Mouse (Mus musculus) adipocyte (in vitro differentiated cells): ENCODE measurements around the gene Rcor2.

ENCODE experiments used
- DNase-seq: peaks from one replicate; pipeline ENCODE4 v3.0.0-alpha.2; 2016; ENCODE audit warnings: low spot score

Rcor2 gene

GRCm38 (mm10) chr19:7294098-7294876 is 27.2 kb downstream of the Rcor2 start:
- no peak for DNase-seq

DNA sequence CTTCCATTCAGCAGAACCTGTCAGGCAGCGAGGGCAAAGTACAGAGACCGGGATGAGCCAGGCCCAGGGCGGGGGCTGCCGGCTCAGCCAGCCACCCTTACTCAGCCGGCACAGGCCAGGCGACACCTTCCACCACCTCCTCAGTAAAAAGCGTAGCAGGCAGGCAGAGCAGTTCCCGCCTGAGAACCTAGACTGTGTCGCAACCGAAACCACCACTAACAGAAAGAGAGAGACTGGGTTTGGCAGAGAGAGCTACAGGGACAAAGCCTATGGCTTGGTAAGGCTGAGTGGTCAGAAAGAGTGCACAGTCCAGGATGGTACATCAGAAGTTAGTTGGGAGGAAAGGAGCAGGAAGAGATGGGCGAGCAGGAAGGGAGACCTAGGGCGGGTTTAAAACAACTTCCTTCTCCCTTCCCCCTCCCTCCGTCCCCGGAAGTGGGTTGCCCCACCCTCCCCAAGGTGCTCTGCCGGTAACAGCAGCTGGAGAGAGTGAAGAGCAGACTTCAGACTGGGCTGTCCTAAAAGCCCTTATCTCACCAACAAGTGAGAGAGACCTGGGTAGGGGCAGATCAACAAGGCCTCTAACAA is 28.0 kb downstream of the Rcor2 start:
- DNase-seq: no peak

- DNase-seq: no peak
Observed at GRCm38 (mm10) chr19:7295959-7296358, 28.8 kb downstream of the Rcor2 start.

GRCm38 (mm10) chr19:7299052-7299451 is 31.9 kb downstream of the Rcor2 start:
- no peak for DNase-seq

GRCm38 (mm10) chr19:7300078-7300477 is 33.0 kb downstream of the Rcor2 start:
- no peak for DNase-seq

GRCm38 (mm10) chr19:7301647-7302492 is 34.7 kb downstream of the Rcor2 start:
- peak; percentile 80 for DNase-seq

GRCm38 (mm10) chr19:7302493-7302797 is 35.3 kb downstream of the Rcor2 start:
- peak; percentile 74 for DNase-seq

- DNase-seq: no peak
Observed at GRCm38 (mm10) chr19:7303796-7304195, 36.7 kb downstream of the Rcor2 start.

DNA sequence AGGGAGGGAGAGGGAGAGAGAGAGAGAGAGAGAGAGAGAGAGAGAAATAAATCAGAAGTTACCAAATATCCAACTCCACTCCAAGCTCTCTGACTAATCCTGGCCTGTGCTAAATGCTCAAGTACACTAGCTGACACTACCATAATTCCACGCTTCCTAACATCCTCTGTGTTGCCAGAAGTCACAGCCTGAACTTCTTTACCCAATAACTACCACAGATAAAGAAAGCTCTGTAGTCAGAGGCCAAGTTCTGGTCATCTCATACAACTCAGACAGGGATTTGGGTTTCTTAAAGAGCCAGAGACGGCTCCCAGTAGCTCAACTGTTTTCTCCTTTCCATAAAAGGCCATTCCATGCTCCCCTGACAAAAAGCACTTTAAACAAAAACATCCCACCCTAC is 37.7 kb downstream of the Rcor2 start:
- peak; percentile 81 for DNase-seq

DNA sequence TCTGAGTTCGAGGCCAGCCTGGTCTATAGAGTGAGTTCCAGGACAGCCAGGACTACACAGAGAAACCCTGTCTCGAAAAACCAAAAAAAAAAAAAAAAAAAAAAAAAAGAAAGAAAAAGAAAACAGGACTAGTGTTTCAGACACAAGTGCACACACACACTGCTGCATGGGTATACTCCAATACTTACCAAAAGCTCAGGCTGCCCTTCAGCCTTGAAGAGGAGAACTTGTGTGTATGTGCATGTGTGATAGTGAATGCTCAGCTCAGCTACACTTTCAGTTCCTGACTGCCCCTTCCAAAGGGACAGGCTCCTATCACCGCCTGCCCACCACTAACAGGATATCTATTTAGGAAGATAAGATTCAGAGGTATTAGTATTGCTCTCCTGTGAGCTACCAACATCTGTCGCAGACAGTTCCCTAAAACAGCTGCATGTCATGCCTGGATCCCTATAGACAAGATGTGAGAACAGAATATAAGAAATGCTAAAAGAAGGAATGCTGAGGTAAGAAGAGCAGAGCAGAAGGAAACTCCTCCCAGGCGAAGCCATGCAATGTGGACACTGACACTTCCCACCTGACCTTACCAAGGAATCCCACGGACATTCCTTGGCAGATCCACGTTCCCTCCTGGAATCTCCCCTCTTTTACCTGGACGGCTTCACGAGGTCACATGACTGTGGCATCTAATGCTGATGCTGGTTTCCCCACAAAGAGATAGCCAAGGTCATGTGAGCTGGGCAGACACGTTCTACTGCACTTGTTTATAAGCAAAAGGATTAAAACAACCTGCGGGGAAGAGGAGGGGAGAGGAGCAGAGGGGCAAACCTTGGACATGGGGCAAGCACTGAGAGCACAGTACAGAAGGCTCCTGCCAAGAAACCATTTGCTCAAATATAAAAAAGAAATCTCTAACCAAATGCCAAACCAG is 38.5 kb downstream of the Rcor2 start:
- no peak for DNase-seq

GRCm38 (mm10) chr19:7306968-7307367 is 39.8 kb downstream of the Rcor2 start:
- DNase-seq: peak; percentile 83

GRCm38 (mm10) chr19:7307995-7308770 is 41.1 kb downstream of the Rcor2 start:
- no peak for DNase-seq

DNA sequence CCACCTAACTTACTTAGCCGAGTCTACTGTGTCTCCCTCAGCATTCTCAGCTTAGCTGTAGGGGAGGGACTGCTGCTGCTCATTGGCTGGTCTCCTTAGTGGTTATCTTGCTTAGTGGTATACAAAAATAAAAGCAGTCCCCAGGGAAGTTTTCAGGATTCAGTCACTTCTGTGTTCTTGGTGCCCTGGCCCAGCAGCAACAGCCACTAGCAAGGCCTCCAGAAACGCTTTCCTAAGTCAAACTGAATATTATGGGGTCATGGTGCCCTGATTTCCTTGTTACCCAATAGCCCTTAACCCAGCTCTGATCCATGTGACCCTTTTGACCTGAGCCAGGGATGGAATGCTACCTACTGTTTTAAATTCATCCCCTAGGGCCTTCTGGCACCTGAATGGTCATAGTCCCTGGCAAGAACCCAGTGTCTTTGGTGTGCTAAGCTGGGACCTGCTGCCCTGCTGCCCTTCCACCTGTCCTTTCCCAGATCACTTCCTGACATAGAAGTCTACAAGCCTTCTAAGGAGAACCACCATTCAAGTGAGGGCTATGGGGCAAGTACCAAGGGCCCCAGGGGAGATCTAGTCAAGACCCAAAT is 42.7 kb downstream of the Rcor2 start:
- DNase-seq: peak; percentile 40

DNA sequence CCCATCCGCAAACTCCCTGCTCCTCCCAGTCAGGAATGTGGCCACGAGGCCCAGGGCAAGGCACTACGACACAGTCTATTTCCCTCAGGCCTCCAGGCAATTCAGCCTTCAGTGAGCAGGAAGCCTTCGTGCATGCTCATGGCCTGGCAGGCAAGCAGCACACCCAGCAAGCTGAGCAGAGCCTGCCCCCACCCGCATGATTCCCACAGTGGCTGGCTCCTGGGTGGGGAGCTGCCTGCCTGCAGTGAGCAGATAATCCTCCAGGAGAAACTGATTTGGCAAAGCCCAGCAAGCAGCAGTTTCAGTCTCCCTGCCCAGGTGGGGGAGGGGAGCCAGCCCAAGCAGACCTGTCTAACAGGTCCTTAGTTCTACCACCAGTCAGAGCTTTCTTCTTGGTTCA is 43.6 kb downstream of the Rcor2 start:
- DNase-seq: peak; percentile 45

- peak; percentile 57 for DNase-seq
Observed at GRCm38 (mm10) chr19:7311306-7311705, 44.2 kb downstream of the Rcor2 start.

- DNase-seq: no peak
Observed at GRCm38 (mm10) chr19:7313660-7314059, 46.5 kb downstream of the Rcor2 start.

DNA sequence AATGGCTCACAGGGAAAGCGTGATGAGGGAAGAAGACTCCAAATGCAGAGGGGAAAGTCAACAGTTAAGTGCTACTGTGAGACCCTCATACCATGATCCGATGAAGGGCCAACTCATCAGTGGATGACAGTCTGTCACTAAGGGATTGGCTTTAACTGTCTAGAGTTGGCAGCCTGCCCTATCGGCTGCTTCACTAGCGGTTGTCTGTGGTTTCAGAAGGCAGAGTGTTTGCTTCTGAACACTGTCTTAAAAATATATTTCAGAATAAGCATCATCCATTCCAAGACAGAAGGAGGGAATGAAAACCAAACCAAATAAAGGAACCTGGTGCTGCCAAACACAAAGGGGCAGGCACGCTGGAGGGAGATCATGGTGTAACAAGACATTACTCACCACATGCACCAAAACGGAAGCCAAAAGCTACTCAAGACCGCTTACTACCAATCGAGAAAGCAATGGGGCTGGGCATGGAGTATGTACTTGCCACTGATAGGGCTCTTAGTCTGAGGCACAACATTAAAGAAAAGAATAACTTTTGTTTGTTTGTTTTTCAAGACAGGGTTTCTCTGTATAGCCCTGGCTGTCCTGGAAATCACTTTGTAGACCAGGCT is 48.0 kb downstream of the Rcor2 start:
- DNase-seq: peak; percentile 33

DNA sequence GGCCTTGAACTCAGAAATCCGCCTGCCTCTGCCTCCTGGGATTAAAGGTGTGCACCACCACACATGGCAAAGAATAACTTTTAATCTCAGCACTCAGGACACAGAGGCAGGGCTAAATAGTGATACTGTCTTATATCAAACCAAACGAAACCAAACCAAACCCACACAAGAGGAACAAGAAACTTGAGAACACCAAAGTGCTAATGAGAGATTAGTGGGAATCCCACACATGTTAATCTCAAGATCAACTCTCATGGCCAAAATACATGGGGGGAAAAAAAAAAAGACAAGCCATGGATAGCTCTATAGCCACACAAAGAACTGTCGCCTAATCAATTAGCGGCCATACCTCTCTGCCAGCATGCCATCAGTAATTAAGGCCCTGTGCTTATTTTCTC is 48.5 kb downstream of the Rcor2 start:
- DNase-seq: no peak

DNA sequence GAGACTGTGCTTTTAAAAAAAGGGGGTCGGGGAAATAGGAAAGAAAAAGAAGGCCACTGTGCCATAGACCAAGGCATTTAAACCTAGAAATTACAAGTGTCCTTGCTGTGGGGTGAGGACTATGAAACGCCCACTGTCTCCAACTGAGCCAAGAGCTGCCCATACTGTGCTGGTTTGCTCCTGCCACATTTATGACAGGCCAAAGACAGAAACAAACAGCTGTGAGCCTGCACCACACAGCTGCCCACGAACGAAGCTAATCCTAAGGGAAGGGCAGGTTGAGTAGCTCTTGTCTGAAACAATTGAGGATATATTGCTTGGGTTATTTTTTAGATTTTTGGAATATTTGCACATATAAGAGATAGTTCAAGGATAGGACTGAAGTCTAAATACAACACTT is 49.7 kb downstream of the Rcor2 start:
- no peak for DNase-seq

DNA sequence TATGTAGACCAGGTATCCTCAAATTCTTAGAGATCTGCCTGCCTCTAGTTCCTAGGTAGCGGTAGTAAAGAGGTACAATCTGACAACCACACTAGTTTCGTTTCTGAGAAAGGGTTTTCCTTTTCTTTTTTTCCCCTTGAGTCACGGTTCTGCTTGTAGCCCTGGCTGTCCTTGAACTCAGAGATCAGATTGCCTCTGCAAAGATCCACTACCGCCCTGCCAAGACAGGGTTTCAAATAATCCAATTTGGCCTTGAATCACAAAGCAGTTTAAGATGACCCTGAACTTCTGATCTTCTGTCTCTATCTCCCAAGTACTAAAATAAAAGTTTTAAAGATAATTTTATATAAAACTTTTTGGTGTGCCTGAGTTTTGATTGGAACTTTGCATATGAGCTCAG is 50.6 kb downstream of the Rcor2 start:
- DNase-seq: no peak
